Mouse (Mus musculus) T-helper 2 cell (primary cell): ENCODE results near the gene Efcab12.
"Not testable (repeated sequence)": the region's sequence is repeated elsewhere in the genome, so short reads cannot be mapped to it uniquely, and the experiment has no call there.

Experiments
- in situ Hi-C: fragments of 300-600 bp; cut with MboI, MseI; formaldehyde crosslinking; loops from one replicate; pipeline ENCODE4 v1.15.1; 2025; ENCODE audit warnings: high pct_unique_total_duplicates

The Efcab12 gene

GRCm38 (mm10) chr6:115846640-115847411 is 8.6 kb upstream of the Efcab12 start:
- in situ Hi-C loops = no loop called here

GRCm38 (mm10) chr6:115845006-115845405 is 6.8 kb upstream of the Efcab12 start:
- in situ Hi-C loops = no loop called here

GRCm38 (mm10) chr6:115838745-115839144 is 533 bp upstream of the Efcab12 start:
- in situ Hi-C loops = no loop called here

- in situ Hi-C loops = no loop called here
Measured at GRCm38 (mm10) chr6:115833861-115834260, 4.4 kb downstream of the Efcab12 start.

- in situ Hi-C loops = no loop called here
Measured at GRCm38 (mm10) chr6:115832152-115832850, 5.9 kb downstream of the Efcab12 start.

GRCm38 (mm10) chr6:115830779-115831601 is 7.2 kb downstream of the Efcab12 start:
- in situ Hi-C loops = no loop called here

GRCm38 (mm10) chr6:115823850-115824464 is 14.3 kb downstream of the Efcab12 start:
- in situ Hi-C loops = not testable (repeated sequence)

GRCm38 (mm10) chr6:115821216-115821993 is 16.8 kb downstream of the Efcab12 start:
- in situ Hi-C loops = no loop called here

- in situ Hi-C loops = no loop called here
Measured at GRCm38 (mm10) chr6:115818129-115818528, 20.1 kb downstream of the Efcab12 start.

GRCm38 (mm10) chr6:115815041-115815440 is 23.2 kb downstream of the Efcab12 start:
- in situ Hi-C loops = no loop called here

- in situ Hi-C loops = no loop called here
Measured at GRCm38 (mm10) chr6:115814104-115814503, 24.1 kb downstream of the Efcab12 start.

GRCm38 (mm10) chr6:115811606-115812005 is 26.6 kb downstream of the Efcab12 start:
- in situ Hi-C loops = no loop called here

- in situ Hi-C loops = no loop called here
Measured at GRCm38 (mm10) chr6:115808488-115809231, 29.6 kb downstream of the Efcab12 start, which contains the start of gene Rpl32. Gene Rpl32 (minus strand): TSS chr6:115808747.

- in situ Hi-C loops = no loop called here
Measured at GRCm38 (mm10) chr6:115808196-115808487, 30.1 kb downstream of the Efcab12 start.

- in situ Hi-C loops = no loop called here
Measured at GRCm38 (mm10) chr6:115807464-115808195, 30.6 kb downstream of the Efcab12 start.

- in situ Hi-C loops = no loop called here
Measured at GRCm38 (mm10) chr6:115804432-115805192, 33.6 kb downstream of the Efcab12 start.

GRCm38 (mm10) chr6:115803541-115804382 is 34.5 kb downstream of the Efcab12 start:
- in situ Hi-C loops = no loop called here

- in situ Hi-C loops = no loop called here
Measured at GRCm38 (mm10) chr6:115801811-115802210, 36.4 kb downstream of the Efcab12 start.
